Mouse (Mus musculus) lung, embryonic 14.5 days (tissue): ENCODE results near the gene Il13ra1. TPM values are rescaled to one million over a fixed set of nuclear protein-coding genes. Genes with fewer than 3 reads are reported as not detected.

Experiments used
- ATAC-seq: fragments of 200-750 bp; cut with Nextera tagmentation; 2 replicates; pipeline ENCODE4 v1.8.0; 2017; ENCODE audit warnings: mild to moderate bottlenecking, moderate TSS enrichment, moderate library complexity; ENCODE audit not compliant: insufficient read depth
- DNase-seq: peaks from one replicate; pipeline ENCODE4 v3.0.0-alpha.2; 2015
- H3K27ac ChIP-seq: fragments of 300-500 bp; sonication (generic); 2 replicates; pipeline ENCODE4 v1.5.1; 2014; ENCODE audit warnings: low read depth, mild to moderate bottlenecking, moderate library complexity
- H3K27me3 ChIP-seq: fragments of 300-500 bp; sonication (generic); 2 replicates; pipeline ENCODE4 v1.6.1; 2014; ENCODE audit warnings: low read length, control low read depth; ENCODE audit not compliant: insufficient read depth
- H3K36me3 ChIP-seq: fragments of 300-500 bp; sonication (generic); 2 replicates; pipeline ENCODE4 v1.6.1; 2014; ENCODE audit warnings: control low read depth; ENCODE audit not compliant: insufficient read depth
- H3K4me1 ChIP-seq: fragments of 300-500 bp; sonication (generic); 2 replicates; pipeline ENCODE4 v1.6.1; 2014; ENCODE audit warnings: antibody characterized with exemption, control low read depth; ENCODE audit not compliant: insufficient read depth
- H3K4me2 ChIP-seq: fragments of 300-500 bp; sonication (generic); 2 replicates; pipeline ENCODE4 v1.6.1; 2014; ENCODE audit warnings: mild to moderate bottlenecking
- H3K4me3 ChIP-seq: fragments of 300-500 bp; sonication (generic); 2 replicates; pipeline ENCODE4 v1.5.1; 2014; ENCODE audit warnings: low read depth, low read length
- H3K9ac ChIP-seq: fragments of 300-500 bp; sonication (generic); 2 replicates; pipeline ENCODE4 v1.6.1; 2014
- H3K9me3 ChIP-seq: fragments of 300-500 bp; sonication (generic); 2 replicates; pipeline ENCODE4 v1.6.1; 2016; ENCODE audit warnings: low read depth, low read length, control low read depth
- CTCF ChIP-seq: IDR thresholded peaks from 2 replicates; pipeline ENCODE4 v1.5.1; 2016; ENCODE audit warnings: antibody characterized with exemption, low read depth
- WGBS: fragments of 180-500 bp; shearing (Covaris S2); extraction: QIAGEN DNeasy Blood & Tissue Kit; methylation state at CpG from one replicate; pipeline ENCODE4 v1.1.7; 2014; 5-methylcytosine and 5-hydroxymethylcytosine counted together
- polyA plus RNA-seq: library from polyadenylated mRNA; unstranded; fragments of >200 nt; fragmentation: Nextera tagmentation; extraction: Ambion mirVana; gene quantifications from 2 replicates; pipeline ENCODE4 v1.2.1, GENCODE M21; 2014

Gene Il13ra1
- polyA plus RNA-seq, 1 experiment from 2014 or later, result 30.6 TPM

- Histone ChIP-seq H3K9ac (no peak overlapping the region), H3K27ac (no peak overlapping the region), H3K4me3 (no peak overlapping the region), H3K27me3 (no peaks in the 10 kb centered on the region), H3K9me3 (no peaks in the 10 kb centered on the region), H3K36me3 (no peaks in the 10 kb centered on the region), H3K4me1 (no peaks in the 10 kb centered on the region), H3K4me2 (no peak overlapping the region)
- 35% methylated on average over 3 of the region's 3 CpGs for WGBS
- no peak for TF ChIP-seq CTCF
- ATAC-seq, result no peak
- DNase-seq, result no peak
Observed at GRCm38 (mm10) chrX:36108601-36109000, 3.3 kb upstream of the Il13ra1 start.

- Histone ChIP-seq H3K36me3 (no peaks in the 10 kb centered on the region), H3K27me3 (no peaks in the 10 kb centered on the region), H3K9ac (peak overlapping the region; percentile 62), H3K27ac (no peak overlapping the region), H3K4me3 (peak overlapping the region; percentile 53), H3K4me1 (no peaks in the 10 kb centered on the region), H3K4me2 (peak overlapping the region; percentile 64), H3K9me3 (no peaks in the 10 kb centered on the region)
- ATAC-seq, result no peak
- DNase-seq, result peak; percentile 19
- TF ChIP-seq CTCF, result no peak
- WGBS, result 20% methylated on average over 9 of the region's 9 CpGs
Observed at GRCm38 (mm10) chrX:36112422-36112750, 476 bp downstream of the Il13ra1 start.

- ATAC-seq, result no peak
- no peak overlapping the region for H3K4me3 ChIP-seq
- H3K9ac ChIP-seq, result no peak overlapping the region
- H3K27ac ChIP-seq, result no peak overlapping the region
- no peaks in the 10 kb centered on the region for H3K9me3 ChIP-seq
- no peak overlapping the region for H3K4me2 ChIP-seq
- 86% methylated on average over 4 of the region's 4 CpGs for WGBS
- TF ChIP-seq CTCF, result no peak
- no peaks in the 10 kb centered on the region for H3K36me3 ChIP-seq
- no peaks in the 10 kb centered on the region for H3K4me1 ChIP-seq
- no peaks in the 10 kb centered on the region for H3K27me3 ChIP-seq
- no peak for DNase-seq
Observed at GRCm38 (mm10) chrX:36115171-36115570, 3.3 kb downstream of the Il13ra1 start.

DNA sequence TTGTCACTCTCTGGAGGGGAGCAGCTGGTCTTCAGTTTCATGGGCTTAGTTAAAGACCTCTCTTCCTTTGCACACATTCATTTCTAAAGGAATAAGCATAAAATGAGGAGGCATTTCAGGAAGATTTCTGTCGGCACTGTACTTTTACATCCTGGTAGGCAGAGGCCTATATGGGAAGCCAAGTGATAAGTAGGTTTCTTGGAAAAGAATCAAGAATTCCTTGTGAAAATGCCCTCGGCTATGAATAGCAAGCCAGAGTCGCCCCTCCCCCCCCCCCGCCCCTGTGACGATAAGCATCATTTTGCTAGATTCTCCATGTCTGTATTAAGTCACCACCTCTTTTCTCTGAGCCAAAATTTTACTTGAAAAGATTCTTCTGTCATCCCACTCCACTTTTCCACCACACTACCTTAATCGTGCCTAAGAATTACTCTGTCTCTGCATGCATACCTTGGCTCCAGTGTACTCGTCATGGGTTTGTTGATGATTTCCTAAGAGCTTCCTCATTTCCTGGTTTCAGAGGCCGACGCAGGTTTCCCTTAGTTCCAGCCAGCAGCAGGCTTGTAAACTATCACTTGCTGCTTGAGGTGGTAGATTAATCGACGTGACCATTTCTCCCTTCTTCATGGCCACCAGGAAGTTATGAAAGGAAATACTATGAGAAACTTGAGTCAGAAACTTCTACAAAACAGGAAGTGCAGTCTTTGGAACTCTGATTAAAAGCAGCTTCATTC, 17.3 kb downstream of the Il13ra1 start:
- TF ChIP-seq CTCF, result no peak
- no peak for DNase-seq
- Histone ChIP-seq H3K4me2 (no peak overlapping the region), H3K36me3 (no peaks in the 10 kb centered on the region), H3K27me3 (no peaks in the 10 kb centered on the region), H3K27ac (peak overlapping the region; percentile 54; the same call in 1 of the 2 replicates), H3K4me1 (no peaks in the 10 kb centered on the region), H3K9ac (no peak overlapping the region), H3K4me3 (no peak overlapping the region), H3K9me3 (no peaks in the 10 kb centered on the region)
- ATAC-seq, result no peak
- WGBS, result 55% methylated on average over 10 of the region's 11 CpGs

GRCm38 (mm10) chrX:36129771-36130108, 17.8 kb downstream of the Il13ra1 start:
- no peaks in the 10 kb centered on the region for H3K4me1 ChIP-seq
- ATAC-seq (no peak), DNase-seq (no peak)
- 0 out of 2 replicates have a peak overlapping the region, but pooled peaks have one; percentile 8 for H3K27ac ChIP-seq
- no peak for TF ChIP-seq CTCF
- H3K4me2 ChIP-seq, result no peak overlapping the region
- no peaks in the 10 kb centered on the region for H3K36me3 ChIP-seq
- H3K4me3 ChIP-seq, result no peak overlapping the region
- H3K27me3 ChIP-seq, result no peaks in the 10 kb centered on the region
- 50% methylated on average over 1 of the region's 1 CpGs for WGBS
- H3K9ac ChIP-seq, result no peak overlapping the region
- H3K9me3 ChIP-seq, result no peaks in the 10 kb centered on the region

DNA sequence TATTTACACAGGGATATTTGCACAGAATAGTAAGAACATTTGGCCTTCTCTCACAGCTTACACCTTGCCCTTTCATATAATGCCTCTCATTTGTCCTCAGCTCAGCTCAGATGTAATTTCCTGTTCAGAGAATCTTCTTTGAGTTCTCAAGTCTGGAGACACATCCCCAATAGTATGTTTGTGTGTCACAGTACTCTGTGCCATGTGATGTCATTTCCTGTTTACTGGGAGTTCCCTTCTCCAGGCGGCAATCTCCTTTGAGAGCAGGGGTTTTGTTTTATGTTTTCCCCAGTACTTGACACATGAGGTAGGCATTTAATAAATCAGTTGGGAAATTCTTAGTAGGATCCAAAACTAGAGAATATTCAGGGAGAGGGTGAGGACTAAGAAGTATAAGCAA, 24.4 kb downstream of the Il13ra1 start:
- ATAC-seq (peak; percentile 49; the same call in 1 of the 2 replicates), DNase-seq (peak; percentile 55)
- H3K36me3 ChIP-seq, result no peaks in the 10 kb centered on the region
- H3K4me1 ChIP-seq, result no peaks in the 10 kb centered on the region
- H3K9ac ChIP-seq, result no peak overlapping the region
- 45% methylated on average over 1 of the region's 1 CpGs for WGBS
- no peak overlapping the region for H3K27ac ChIP-seq
- no peaks in the 10 kb centered on the region for H3K27me3 ChIP-seq
- no peak overlapping the region for H3K4me3 ChIP-seq
- no peaks in the 10 kb centered on the region for H3K9me3 ChIP-seq
- no peak overlapping the region for H3K4me2 ChIP-seq
- TF ChIP-seq CTCF, result no peak

DNA sequence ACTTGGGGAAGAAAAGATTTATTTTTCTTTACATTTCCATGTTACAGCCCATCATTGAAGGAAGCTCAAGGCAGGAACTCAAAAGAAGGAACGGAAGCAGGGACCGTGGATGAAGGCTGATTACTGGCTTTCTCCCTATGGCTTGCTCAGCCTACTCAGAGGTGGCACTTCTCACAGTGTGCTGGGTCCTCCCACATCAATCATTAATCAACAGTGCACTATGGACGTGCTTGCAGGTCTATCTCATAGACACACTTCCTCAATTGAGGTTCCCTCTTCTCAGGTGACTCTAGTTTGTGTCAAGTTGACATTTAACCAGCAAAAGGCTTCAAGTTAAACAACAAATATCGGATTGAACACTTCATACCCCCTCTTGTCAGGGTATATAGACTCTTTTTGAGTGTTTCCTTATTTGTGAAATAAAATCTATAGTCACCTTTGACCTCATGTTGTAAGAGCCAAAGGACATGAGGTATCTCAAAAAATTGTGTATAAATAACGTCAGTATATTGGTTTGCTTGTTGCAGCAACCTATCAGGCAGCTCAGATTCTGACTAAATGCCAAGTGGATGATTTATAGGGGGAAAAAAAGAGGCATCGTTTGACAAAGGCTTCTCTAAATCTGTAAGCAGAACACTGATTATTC, 30.2 kb downstream of the Il13ra1 start:
- WGBS, result 59% methylated on average over 6 of the region's 6 CpGs
- H3K27me3 ChIP-seq, result no peaks in the 10 kb centered on the region
- H3K9ac ChIP-seq, result no peak overlapping the region
- TF ChIP-seq CTCF, result no peak
- H3K9me3 ChIP-seq, result no peaks in the 10 kb centered on the region
- H3K27ac ChIP-seq, result no peak overlapping the region
- H3K4me2 ChIP-seq, result no peak overlapping the region
- ATAC-seq, result no peak
- H3K4me1 ChIP-seq, result no peaks in the 10 kb centered on the region
- no peak for DNase-seq
- H3K36me3 ChIP-seq, result no peaks in the 10 kb centered on the region
- H3K4me3 ChIP-seq, result no peak overlapping the region
